Mouse (Mus musculus): Measurements from ENCODE around the gene Lrmda. TPM values are rescaled to one million over a fixed set of nuclear protein-coding genes. Genes with fewer than 3 reads are reported as not detected.

The Lrmda gene
- total RNA-seq, 2 experiments from 2014 or later = 0.57 to 0.62 TPM

GRCm38 (mm10) chr14:22372666-22373360 lies 353.3 kb downstream of the Lrmda start:
- no peak for DNase-seq (ENCODE audit: low spot score in 2 of 2)

- no peak for DNase-seq (ENCODE audit: low spot score in 2 of 2)
Measured at GRCm38 (mm10) chr14:22373361-22373745, 353.8 kb downstream of the Lrmda start.

GRCm38 (mm10) chr14:22377148-22377547 lies 357.6 kb downstream of the Lrmda start:
- no peak for DNase-seq (ENCODE audit: low spot score in 2 of 2)

GRCm38 (mm10) chr14:22382101-22382500 lies 362.6 kb downstream of the Lrmda start:
- DNase-seq (ENCODE audit: low spot score in 2 of 2) = no peak

DNA sequence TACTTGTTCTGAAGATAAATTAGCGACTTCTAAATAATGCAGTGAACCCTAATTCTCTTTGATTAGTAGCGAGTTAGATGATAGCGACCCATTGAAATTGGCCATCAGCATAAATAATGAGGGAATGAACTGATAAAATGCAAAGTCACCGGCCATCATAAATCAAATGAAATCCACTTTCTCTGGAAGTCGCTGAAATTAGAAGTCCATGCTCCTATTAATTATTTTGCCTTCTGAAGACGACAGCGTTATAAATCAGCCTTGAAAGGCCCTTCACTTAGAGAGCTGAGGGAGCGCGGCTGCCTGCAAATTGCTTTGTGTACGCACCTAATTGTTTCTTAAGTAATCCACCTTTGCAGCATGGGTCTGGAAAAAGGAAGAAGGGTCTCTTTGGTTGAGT lies 374.1 kb downstream of the Lrmda start:
- DNase-seq (ENCODE audit: low spot score in 2 of 2) = no peak

GRCm38 (mm10) chr14:22402411-22402810 lies 382.9 kb downstream of the Lrmda start:
- DNase-seq (ENCODE audit: low spot score in 2 of 2) = no peak

DNA sequence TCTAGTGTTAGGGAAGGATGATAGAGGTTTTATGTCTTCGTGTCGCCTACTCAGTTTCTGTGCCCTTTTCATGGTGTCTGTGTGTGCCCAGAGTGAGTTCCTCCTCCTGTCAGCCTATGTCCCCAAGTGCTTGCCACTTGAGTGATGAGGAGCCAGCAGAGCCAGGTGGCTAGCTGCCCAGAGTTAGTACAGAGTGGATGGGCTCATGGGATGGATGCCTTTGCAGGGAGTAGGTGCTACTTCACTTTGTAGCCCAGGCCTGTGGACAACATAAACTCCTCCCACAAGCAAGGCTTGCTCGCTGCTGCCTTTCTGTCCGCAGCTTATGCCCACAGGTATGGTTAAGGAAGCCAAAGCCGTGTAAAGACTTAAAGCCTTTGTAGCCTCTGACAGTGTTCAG lies 387.1 kb downstream of the Lrmda start:
- no peak for DNase-seq (ENCODE audit: low spot score in 2 of 2)

DNA sequence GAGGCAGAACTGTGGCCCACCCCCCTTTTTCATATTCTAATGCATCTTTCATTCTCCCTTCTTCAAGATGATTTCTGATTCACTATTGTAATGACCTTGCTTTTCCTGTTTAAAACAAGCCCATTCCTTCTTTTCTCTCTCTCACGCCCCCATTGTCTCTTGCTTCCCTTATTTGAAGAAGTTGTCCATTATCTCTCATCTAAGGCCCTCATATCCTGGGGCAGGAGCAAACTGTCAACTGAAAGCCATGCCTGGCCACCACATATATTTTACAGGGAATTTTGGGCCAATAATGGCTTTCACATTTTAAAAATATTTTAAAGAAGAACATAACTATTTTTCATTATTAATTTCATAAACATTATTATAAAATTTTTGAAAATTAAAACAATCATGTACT lies 391.3 kb downstream of the Lrmda start:
- DNase-seq (ENCODE audit: low spot score in 2 of 2) = no peak

- DNase-seq (ENCODE audit: low spot score in 2 of 2) = no peak
Measured at GRCm38 (mm10) chr14:22413220-22413619, 393.7 kb downstream of the Lrmda start.

GRCm38 (mm10) chr14:22417706-22418105 lies 398.2 kb downstream of the Lrmda start:
- DNase-seq (ENCODE audit: low spot score in 2 of 2) = no peak

DNA sequence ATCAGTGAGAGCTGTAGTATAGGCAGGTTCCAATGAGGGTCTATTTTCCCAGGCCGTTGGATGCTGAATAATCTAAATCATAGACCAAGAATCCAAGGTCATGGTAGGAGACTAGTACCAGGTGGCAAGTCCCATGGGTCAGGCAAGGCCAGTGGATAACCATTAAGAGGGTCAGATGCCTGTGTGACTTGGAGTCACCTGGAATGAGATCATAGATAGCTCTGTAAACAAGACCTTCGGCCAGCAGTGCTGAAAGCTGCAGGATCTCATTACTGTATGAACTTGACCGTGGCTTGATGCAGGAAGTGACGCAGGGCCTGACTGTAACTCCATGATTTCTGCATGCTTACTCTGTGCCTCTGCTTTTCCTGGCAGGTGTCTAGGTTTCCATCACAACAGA lies 402.2 kb downstream of the Lrmda start:
- DNase-seq (ENCODE audit: low spot score in 2 of 2) = no peak

- no peak for DNase-seq (ENCODE audit: low spot score in 2 of 2)
Measured at GRCm38 (mm10) chr14:22425018-22425534, 405.6 kb downstream of the Lrmda start.

DNA sequence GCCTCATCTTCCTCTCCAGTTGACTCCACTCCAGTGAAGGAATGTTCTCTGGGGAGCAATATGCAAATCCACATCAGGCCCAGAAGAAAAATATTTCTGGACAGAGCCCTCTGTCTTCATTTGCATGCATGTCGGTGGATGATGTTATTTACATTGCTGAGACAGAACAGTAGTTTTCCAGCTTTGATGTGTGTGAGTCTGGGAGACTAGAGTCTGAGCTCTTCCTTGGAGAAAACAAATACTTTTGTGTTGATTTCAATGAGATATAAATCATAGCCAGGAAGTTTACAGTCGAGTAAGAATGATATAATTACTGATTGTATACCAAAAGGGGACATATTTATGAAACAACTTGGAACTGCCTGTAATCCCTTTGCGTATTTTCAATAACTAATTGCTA lies 415.9 kb downstream of the Lrmda start:
- no peak for DNase-seq (ENCODE audit: low spot score in 2 of 2)

DNA sequence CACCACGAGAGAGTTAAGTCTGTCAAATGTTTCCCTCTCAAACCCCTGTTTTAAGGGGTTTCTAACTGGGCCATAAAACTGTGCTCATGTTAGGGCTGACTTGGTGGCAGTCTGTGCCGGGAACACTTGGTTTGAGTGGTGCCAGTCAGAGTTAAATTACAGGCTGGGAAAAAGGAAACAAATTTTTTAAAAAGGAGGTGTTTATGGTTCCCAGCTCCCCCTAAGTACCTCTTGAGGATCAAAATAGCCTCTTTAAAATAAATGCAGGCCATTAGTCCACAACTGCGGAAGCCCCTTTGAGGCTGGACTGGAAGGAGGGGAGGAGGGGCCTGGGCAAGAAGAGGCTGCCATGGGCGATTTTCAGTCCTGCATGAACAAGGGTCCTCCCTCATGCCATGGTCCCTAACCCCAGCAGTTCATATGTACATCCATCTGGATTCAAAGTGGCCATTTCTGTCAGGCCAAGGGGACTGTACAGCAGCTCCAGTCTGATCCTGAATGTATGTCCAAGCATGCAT lies 416.4 kb downstream of the Lrmda start:
- no peak for DNase-seq (ENCODE audit: low spot score in 2 of 2)

GRCm38 (mm10) chr14:22440341-22440999 lies 421.0 kb downstream of the Lrmda start:
- peak in 1 of 2 experiments; percentile 23 for DNase-seq (ENCODE audit: low spot score in 2 of 2)

GRCm38 (mm10) chr14:22441859-22442447 lies 422.4 kb downstream of the Lrmda start:
- DNase-seq (ENCODE audit: low spot score in 2 of 2) = no peak

DNA sequence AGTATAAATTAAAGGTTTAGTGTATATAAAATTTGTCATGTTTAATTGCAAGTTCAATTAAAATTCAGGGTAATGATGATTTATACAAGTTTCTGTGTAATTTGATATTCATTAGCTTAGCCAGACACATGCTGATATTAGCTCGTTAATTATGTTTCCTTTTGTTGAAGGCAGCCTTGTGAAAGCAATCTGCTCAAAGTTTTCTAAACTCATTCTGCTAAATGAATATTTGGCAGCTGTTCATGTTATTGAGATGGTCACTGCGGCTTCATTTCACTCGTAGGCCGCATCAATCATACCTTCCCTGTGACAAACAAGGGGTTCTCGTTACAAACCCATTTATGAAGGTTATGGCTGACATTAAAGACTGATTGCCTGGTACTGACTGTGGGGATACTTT lies 423.2 kb downstream of the Lrmda start:
- DNase-seq (ENCODE audit: low spot score in 2 of 2) = no peak

- DNase-seq (ENCODE audit: low spot score in 2 of 2) = no peak
Measured at GRCm38 (mm10) chr14:22444541-22444940, 425.0 kb downstream of the Lrmda start.

- peak; percentile 27 to 33 for DNase-seq (ENCODE audit: low spot score in 2 of 2)
Measured at GRCm38 (mm10) chr14:22445161-22445821, 425.8 kb downstream of the Lrmda start.

DNA sequence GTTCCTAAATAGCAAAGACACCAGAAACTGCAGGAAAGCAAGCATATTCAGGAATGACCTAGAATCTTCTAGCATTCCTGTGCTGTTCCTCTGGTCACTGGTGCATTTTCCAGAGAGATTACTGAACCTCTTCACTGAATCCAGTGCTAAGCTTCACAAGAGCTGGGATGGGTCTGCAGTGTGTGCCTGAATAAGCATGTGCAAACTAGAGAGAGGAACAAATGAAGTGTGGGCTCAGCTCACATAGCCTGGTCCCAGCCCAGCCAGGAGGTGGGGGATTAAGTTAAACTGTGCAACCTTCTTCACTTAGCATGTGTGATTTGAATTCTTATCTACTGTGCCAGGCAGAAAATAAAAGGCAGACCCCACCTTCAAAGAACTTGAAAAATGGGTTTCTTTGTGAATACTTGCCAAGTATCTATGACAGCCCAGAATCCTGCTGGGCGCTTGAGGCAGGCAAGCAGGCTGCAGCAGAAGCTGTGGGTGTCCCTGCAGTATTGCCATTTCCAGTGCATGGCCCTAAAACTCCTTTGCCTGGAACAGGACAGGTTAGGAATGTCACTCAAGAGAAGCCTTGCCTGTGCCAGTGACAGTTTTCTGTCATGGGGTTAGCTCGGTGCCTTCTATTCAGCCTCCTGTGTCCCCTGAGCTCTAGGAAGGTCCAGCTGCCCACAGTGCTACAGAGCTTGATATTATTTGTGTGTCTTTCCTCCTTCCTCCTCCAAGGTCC lies 426.5 kb downstream of the Lrmda start:
- DNase-seq (ENCODE audit: low spot score in 2 of 2) = peak in 1 of 2 experiments; percentile 29

DNA sequence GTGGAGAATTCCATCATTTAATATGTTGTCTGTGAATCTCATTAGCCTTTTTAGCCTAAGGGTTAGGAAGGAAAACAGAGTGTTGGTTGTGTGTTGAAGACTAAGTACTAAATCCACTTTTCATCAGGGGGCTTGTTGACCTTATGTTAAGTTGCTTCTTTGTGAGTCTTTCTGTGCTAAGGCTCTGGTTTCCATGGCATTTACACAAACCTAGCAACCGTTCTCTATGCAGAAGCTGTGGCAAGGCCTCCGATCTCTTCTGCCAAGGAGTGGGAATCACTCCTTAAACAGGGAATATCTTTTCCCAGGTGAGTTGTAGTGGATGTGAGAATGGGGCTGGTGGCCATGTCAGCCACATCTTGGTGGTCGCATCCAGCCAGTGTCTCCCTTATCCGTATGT lies 432.1 kb downstream of the Lrmda start:
- DNase-seq (ENCODE audit: low spot score in 2 of 2) = no peak
